Mouse (Mus musculus) gastrocnemius, postnatal 10 days (tissue): ENCODE measurements around the gene Iqcf6. TPM values are rescaled to one million over a fixed set of nuclear protein-coding genes. Genes with fewer than 3 reads are reported as not detected.
A peak's percentile ranks its signal among the peaks of the same experiment; 100 is the strongest.

Experiments
- DNase-seq: peaks from one replicate; pipeline ENCODE4 v3.0.0; 2021; ENCODE audit warnings: mixed read lengths
- total RNA-seq, 2 experiments: library from RNA; stranded (reverse); gene quantifications; 2 replicates each; pipeline ENCODE4 v1.2.3; 2021

Gene Iqcf6
- total RNA-seq, 2 experiments from 2014 or later = not detected

- no peak for DNase-seq
These were observed 31.2 kb downstream of the Iqcf6 start for GRCm38 (mm10) chr9:106657592-106657991.

- DNase-seq = no peak
These were observed 33.1 kb downstream of the Iqcf6 start for GRCm38 (mm10) chr9:106659441-106659840.

GRCm38 (mm10) chr9:106659935-106660334, 33.6 kb downstream of the Iqcf6 start:
- no peak for DNase-seq

GRCm38 (mm10) chr9:106663200-106663599, 36.8 kb downstream of the Iqcf6 start:
- DNase-seq = no peak

GRCm38 (mm10) chr9:106664433-106664832, 38.1 kb downstream of the Iqcf6 start:
- no peak for DNase-seq

GRCm38 (mm10) chr9:106664856-106665255, 38.5 kb downstream of the Iqcf6 start:
- DNase-seq = no peak

GRCm38 (mm10) chr9:106673860-106674259, 47.5 kb downstream of the Iqcf6 start:
- no peak for DNase-seq

- DNase-seq = peak; percentile 79
These were observed 49.1 kb downstream of the Iqcf6 start for GRCm38 (mm10) chr9:106675480-106675879.

- no peak for DNase-seq
These were observed 49.6 kb downstream of the Iqcf6 start for GRCm38 (mm10) chr9:106675965-106676364.

- DNase-seq = no peak
These were observed 50.2 kb downstream of the Iqcf6 start for GRCm38 (mm10) chr9:106676571-106676970.

Other genes with a start within 250 kb of the Iqcf6 start
- gene Rpl29, start 197.1 kb upstream of the Iqcf6 start, total RNA-seq = 100 to 1,000 TPM; 456 to 462 TPM
- gene Acy1, start 188.3 kb upstream of the Iqcf6 start, total RNA-seq = 10 to 100 TPM; 12.3 to 12.5 TPM
- gene Abhd14b, start 179.1 kb upstream of the Iqcf6 start, total RNA-seq = 1 to 10 TPM; 6.3 to 7.5 TPM
- gene Abhd14a, start 178.9 kb upstream of the Iqcf6 start, total RNA-seq = 10 to 100 TPM; 13.5 to 15.3 TPM
- gene Pcbp4, start 173.3 kb upstream of the Iqcf6 start, total RNA-seq = 10 to 100 TPM; 54.2 to 68.2 TPM
- gene Gpr62, start 160.6 kb upstream of the Iqcf6 start, total RNA-seq = under 1 TPM; 0.19 to 0.52 TPM
- 10 to 100 TPM; 17.7 to 19.4 TPM for gene Rrp9, start 150.6 kb upstream of the Iqcf6 start, total RNA-seq
- gene Parp3, start 149.6 kb upstream of the Iqcf6 start, total RNA-seq = 10 to 100 TPM; 51.6 to 55.7 TPM
- not detected for gene Iqcf1, start 126.6 kb upstream of the Iqcf6 start, total RNA-seq
- gene Iqcf5, start 112.0 kb upstream of the Iqcf6 start, total RNA-seq = not detected
- not detected for gene Iqcf3, start 65.0 kb upstream of the Iqcf6 start, total RNA-seq
- not detected for gene Iqcf4, start 55.6 kb upstream of the Iqcf6 start, total RNA-seq
- gene Grm2, start 29.5 kb downstream of the Iqcf6 start, total RNA-seq = under 1 TPM in 1 of 2 experiments, not detected in 1; 0.09 TPM
- gene Tex264, start 59.3 kb downstream of the Iqcf6 start, total RNA-seq = 10 to 100 TPM; 18.9 to 21.7 TPM
- 10 to 100 TPM in 1 of 2 experiments, 1 to 10 TPM in 1; 8.5 to 11.5 TPM for gene Rad54l2, start 162.6 kb downstream of the Iqcf6 start, total RNA-seq
- gene Dcaf1, start 195.3 kb downstream of the Iqcf6 start, total RNA-seq = 10 to 100 TPM; 14.8 to 20.6 TPM